Mouse (Mus musculus) stomach, embryonic 15.5 days (tissue): ENCODE data around the gene Zcchc3. TPM values are rescaled to one million over a fixed set of nuclear protein-coding genes. Genes with fewer than 3 reads are reported as not detected.
A peak's percentile ranks its signal among the peaks of the same experiment; 100 is the strongest.
"Not testable (repeated sequence)": the region's sequence is repeated elsewhere in the genome, so short reads cannot be mapped to it uniquely, and the experiment has no call there.

ENCODE experiments used
- ATAC-seq: fragments of 200-750 bp; cut with Nextera tagmentation; 2 replicates; pipeline ENCODE4 v1.8.0; 2017; ENCODE audit warnings: low read depth, moderate number of reproducible peaks, moderate TSS enrichment; ENCODE audit not compliant: insufficient read depth, low FRiP score
- H3K27ac ChIP-seq: fragments of 300-500 bp; sonication (generic); 2 replicates; pipeline ENCODE4 v1.5.1; 2015; ENCODE audit warnings: mild to moderate bottlenecking, inconsistent platforms
- H3K27me3 ChIP-seq: fragments of 300-500 bp; sonication (generic); replicated peaks from 2 replicates; pipeline ENCODE4 v1.6.1; 2015; ENCODE audit warnings: inconsistent platforms
- H3K36me3 ChIP-seq: fragments of 300-500 bp; sonication (generic); 2 replicates; pipeline ENCODE4 v1.6.1; 2015; ENCODE audit warnings: inconsistent platforms
- H3K4me1 ChIP-seq: fragments of 300-500 bp; sonication (generic); 2 replicates; pipeline ENCODE4 v1.6.1; 2015; ENCODE audit warnings: inconsistent platforms
- H3K4me2 ChIP-seq: fragments of 300-500 bp; sonication (generic); 2 replicates; pipeline ENCODE4 v1.6.1; 2015; ENCODE audit warnings: mild to moderate bottlenecking, inconsistent platforms
- H3K4me3 ChIP-seq: fragments of 300-500 bp; sonication (generic); replicated peaks from 2 replicates; pipeline ENCODE4 v1.5.1; 2015; ENCODE audit warnings: inconsistent platforms
- H3K9ac ChIP-seq: fragments of 300-500 bp; sonication (generic); 2 replicates; pipeline ENCODE4 v1.6.1; 2015; ENCODE audit warnings: inconsistent platforms
- H3K9me3 ChIP-seq: fragments of 300-500 bp; sonication (generic); 2 replicates; pipeline ENCODE4 v1.6.1; 2016; ENCODE audit warnings: inconsistent platforms
- whole genome bisulfite sequencing: fragments of 180-500 bp; shearing (Covaris S2); methylation state at CpG from one replicate; pipeline ENCODE4 v1.1.7; 2015; 5-methylcytosine and 5-hydroxymethylcytosine counted together
- polyA plus RNA-seq: library from polyadenylated mRNA; unstranded; fragments of >200 nt; fragmentation: Nextera tagmentation; extraction: Ambion mirVana; gene quantifications from 2 replicates; pipeline ENCODE4 v1.2.1, GENCODE M21; 2015

Zcchc3 gene
- polyA plus RNA-seq, 1 experiment from 2014 or later, result 40.1 TPM

DNA sequence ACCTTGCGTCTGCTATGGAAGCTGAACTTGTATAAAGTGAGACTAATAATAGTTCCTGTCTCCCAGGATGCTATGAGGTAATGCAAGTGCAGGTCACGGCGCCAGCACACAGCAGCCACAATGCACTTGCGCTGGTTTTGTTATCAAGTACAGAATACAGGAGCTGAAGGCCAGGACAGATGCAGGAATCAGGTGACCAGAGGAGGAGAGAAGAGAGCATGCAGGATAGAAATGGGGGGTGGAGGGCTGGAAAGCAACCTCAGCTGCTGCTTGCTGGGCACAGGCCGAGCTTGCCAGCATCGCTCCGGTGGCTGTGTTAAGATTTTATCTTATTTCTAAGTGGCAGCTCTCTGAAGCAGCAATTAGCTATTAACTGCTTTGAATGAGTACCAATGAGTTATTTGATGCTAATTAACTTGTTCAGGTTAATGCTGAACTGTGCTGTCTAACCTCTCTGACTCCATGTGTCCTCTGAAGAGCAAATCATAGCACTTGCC is 21.6 kb upstream of the Zcchc3 start:
- WGBS, result 68% methylated on average over 7 of the region's 7 CpGs
- H3K9ac ChIP-seq, result no peak overlapping the region
- no peak overlapping the region for H3K4me3 ChIP-seq
- H3K27ac ChIP-seq, result no peak overlapping the region
- peaks cover 7% of the 10 kb centered on the region; the same call in 1 of the 2 replicates for H3K4me1 ChIP-seq
- no peaks in the 10 kb centered on the region for H3K27me3 ChIP-seq
- no peak overlapping the region for H3K4me2 ChIP-seq
- no peaks in the 10 kb centered on the region for H3K9me3 ChIP-seq
- H3K36me3 ChIP-seq, result no peaks in the 10 kb centered on the region
- no peak for ATAC-seq

DNA sequence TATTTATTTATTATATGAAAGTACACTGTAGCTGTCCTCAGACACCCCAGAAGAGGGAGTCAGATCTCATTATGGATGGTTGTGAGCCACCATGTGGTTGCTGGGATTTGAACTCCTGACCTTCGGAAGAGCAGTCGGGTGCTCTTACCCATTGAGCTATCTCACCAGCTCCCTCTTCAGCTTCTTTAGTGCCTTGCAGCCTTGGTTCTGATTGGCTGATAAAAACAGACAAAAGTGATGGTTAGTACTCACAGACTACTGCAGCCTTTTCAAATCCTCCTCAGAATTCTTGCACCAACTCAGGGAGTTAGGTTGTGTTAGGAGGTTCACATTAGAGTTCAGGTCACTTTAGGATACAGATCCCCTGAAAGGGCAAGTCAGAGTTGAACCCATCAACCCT is 13.7 kb upstream of the Zcchc3 start:
- not testable (repeated sequence) for H3K4me3 ChIP-seq, H3K9ac ChIP-seq, H3K9me3 ChIP-seq, H3K27ac ChIP-seq, H3K36me3 ChIP-seq, H3K4me2 ChIP-seq, ATAC-seq, H3K4me1 ChIP-seq, H3K27me3 ChIP-seq
- 81% methylated on average over 2 of the region's 2 CpGs for WGBS

DNA sequence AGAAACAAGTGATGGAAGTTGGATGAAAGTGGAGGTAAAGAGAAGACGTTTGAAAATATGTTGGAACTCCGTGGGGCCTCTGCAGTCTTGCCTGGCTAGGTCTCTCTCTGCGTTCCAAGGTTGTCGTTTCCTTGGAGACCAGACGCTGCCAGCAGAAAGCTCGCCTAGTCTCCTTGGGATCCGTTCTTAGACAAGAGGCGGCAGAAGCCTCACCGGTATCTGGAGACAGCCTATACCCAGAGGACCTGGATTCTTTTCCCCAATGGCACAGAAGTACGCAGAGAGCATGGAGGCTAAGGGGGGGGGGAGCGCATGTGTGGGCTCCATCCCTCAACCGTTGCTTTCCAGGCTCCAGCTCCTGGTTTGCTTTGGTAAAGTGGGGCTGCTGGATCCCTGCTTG is 12.7 kb upstream of the Zcchc3 start:
- H3K4me3 ChIP-seq, result no peak overlapping the region
- WGBS, result 9% methylated on average over 12 of the region's 12 CpGs
- ATAC-seq, result no peak
- peak overlapping the region; percentile 38 for H3K4me2 ChIP-seq
- H3K27me3 ChIP-seq, result no peaks in the 10 kb centered on the region
- no peaks in the 10 kb centered on the region for H3K36me3 ChIP-seq
- no peaks in the 10 kb centered on the region for H3K9me3 ChIP-seq
- H3K4me1 ChIP-seq, result peaks cover 5% of the 10 kb centered on the region
- no peak overlapping the region for H3K9ac ChIP-seq
- H3K27ac ChIP-seq, result no peak overlapping the region

DNA sequence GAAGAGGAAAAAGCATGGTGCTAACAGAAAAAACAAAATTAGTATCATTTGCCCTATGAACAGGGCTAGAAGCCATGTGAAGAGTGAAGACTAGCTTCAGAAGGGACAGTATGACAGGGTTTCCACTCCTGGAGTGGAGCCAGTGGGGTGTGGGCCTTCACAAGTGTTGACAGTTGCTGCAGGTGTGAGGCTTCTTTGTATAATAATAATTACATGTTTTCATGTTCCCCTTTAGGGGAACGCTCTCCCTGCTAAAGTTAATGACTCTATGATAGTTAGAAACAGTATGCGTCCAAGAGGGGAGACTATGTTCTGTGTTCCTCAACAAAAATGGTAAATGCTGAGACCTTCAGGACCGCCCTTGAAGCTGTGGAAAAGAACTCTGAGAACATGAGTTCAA is 959 bp upstream of the Zcchc3 start:
- 95% methylated on average over 3 of the region's 3 CpGs for WGBS
- peak overlapping the region; percentile 74 for H3K4me2 ChIP-seq
- H3K4me3 ChIP-seq, result peak overlapping the region; percentile 72; the same call in 1 of the 2 replicates
- no peaks in the 10 kb centered on the region for H3K36me3 ChIP-seq
- peaks cover 12% of the 10 kb centered on the region for H3K4me1 ChIP-seq
- peak overlapping the region; percentile 96 for H3K27ac ChIP-seq
- no peak overlapping the region for H3K9ac ChIP-seq
- ATAC-seq, result no peak
- no peaks in the 10 kb centered on the region for H3K27me3 ChIP-seq
- H3K9me3 ChIP-seq, result no peaks in the 10 kb centered on the region

DNA sequence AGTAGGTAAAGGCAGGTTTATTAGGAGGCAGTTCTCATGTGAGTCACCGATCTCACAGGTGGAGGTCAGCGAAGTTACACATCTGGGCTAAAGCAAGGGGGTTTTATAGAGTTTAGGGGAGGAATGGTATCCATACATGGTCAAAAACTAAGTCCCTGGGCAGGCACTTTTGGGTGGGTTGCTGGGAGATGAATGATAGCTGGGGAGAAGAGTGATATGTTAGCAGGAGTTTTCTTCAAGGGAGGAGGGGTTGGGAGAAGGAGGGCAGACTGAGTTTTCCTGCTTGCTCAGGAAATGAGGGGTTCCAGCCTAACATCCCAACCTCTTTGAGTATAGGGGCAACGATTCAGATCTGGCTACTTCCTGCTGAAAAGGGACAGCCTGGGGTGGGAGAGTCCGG is 460 bp upstream of the Zcchc3 start, which contains the start of gene 6820408C15Rik:
TSS of gene 6820408C15Rik (plus strand) at position 301 of the 400 bp plus-strand sequence.
- no peaks in the 10 kb centered on the region for H3K27me3 ChIP-seq
- 24% methylated on average over 4 of the region's 4 CpGs for WGBS
- H3K9ac ChIP-seq, result peak within 1 kb of the TSS; percentile 83
- H3K4me1 ChIP-seq, result peaks cover 17% of the 10 kb centered on the region
- peak within 1 kb of the TSS; percentile 96 for H3K27ac ChIP-seq
- no peaks in the 10 kb centered on the region for H3K9me3 ChIP-seq
- H3K4me3 ChIP-seq, result peak within 1 kb of the TSS; percentile 72
- H3K36me3 ChIP-seq, result no peaks in the 10 kb centered on the region
- peak within 1 kb of the TSS; percentile 74 for H3K4me2 ChIP-seq
- ATAC-seq, result no peak

DNA sequence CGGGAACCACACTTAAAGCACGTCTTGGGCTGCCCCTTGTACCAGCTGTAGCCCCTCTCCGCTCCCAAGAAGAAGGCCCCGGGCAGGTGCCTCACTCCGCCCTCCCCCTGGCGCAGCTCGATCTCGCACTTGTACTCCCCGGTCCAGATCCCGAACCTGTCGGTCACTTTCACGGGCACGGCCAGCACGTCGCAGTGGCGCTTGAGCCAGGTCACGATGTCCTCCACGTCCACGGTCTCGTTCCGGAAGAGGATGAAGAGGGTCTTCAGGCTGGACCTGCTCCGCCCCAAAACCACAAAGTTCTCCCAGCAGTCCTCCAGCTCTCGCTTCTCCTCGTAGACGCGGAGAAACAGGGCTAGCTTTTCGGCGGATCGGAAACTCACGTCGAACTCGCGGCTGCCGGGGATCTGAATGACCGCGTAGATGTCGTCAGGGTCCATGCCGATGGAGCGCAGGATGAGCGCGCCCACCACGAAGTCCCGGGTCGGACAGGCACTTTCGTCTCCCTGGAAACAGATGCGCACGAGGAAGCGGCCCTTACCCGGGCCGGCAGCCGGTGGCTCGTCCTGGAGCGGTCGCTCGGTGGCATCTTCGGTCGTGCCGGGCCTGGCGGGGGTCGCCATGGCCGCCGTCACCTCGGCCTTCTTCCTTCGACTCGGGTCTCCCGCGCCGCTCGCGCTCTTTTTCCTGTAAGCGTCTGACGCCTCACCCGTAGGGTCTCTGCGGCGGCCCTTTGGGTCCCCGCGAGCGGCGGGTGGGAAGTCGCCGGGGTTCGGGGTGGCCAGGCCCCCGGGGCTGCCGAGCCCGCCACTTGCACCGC is 852 bp downstream of the Zcchc3 start:
- H3K27ac ChIP-seq, result peak overlapping the region; percentile 96
- H3K36me3 ChIP-seq, result no peaks in the 10 kb centered on the region
- H3K9ac ChIP-seq, result peak overlapping the region; percentile 83
- H3K9me3 ChIP-seq, result no peaks in the 10 kb centered on the region
- no peaks in the 10 kb centered on the region for H3K27me3 ChIP-seq
- no peak for ATAC-seq
- H3K4me1 ChIP-seq, result peaks cover 22% of the 10 kb centered on the region
- peak overlapping the region; percentile 72 for H3K4me3 ChIP-seq
- peak overlapping the region; percentile 74 for H3K4me2 ChIP-seq
- under 1% methylated on average over 85 of the region's 86 CpGs for WGBS

DNA sequence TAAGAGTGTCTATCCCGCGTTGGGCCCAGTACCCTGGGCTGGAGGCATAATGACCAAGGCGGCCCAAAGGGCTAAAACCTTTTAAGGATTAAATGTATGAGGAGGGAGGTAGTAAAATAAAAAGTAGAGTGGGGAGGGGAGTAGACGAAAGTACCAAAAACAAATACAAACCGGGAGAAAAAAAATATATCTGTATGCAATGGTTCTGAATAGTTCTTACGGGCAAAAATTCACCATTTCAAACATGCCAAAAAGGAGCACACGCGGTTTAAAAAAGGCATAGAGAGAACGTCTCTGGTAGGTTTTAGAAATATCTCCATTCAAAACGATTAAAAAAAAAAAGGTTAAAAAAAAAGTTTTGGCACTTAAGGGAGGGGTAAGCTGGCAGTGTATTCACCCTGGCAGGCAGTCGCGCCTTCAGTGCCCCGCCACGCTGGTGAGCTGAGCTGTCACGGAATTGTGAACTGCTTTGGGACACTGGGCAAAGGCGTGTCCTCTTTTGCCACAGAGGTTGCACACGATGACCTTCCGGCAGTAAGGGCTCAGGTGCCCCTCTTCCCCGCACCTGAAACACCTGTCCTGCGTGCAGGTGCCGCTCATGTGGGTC is 1.6 kb downstream of the Zcchc3 start:
- Histone ChIP-seq H3K4me2 (peak overlapping the region; percentile 74), H3K36me3 (no peaks in the 10 kb centered on the region), H3K9me3 (no peaks in the 10 kb centered on the region), H3K4me1 (peaks cover 22% of the 10 kb centered on the region), H3K27me3 (no peaks in the 10 kb centered on the region), H3K4me3 (peak overlapping the region; percentile 72), H3K9ac (peak overlapping the region; percentile 83), H3K27ac (peak overlapping the region; percentile 96)
- WGBS, result 2% methylated on average over 21 of the region's 21 CpGs
- ATAC-seq, result no peak

DNA sequence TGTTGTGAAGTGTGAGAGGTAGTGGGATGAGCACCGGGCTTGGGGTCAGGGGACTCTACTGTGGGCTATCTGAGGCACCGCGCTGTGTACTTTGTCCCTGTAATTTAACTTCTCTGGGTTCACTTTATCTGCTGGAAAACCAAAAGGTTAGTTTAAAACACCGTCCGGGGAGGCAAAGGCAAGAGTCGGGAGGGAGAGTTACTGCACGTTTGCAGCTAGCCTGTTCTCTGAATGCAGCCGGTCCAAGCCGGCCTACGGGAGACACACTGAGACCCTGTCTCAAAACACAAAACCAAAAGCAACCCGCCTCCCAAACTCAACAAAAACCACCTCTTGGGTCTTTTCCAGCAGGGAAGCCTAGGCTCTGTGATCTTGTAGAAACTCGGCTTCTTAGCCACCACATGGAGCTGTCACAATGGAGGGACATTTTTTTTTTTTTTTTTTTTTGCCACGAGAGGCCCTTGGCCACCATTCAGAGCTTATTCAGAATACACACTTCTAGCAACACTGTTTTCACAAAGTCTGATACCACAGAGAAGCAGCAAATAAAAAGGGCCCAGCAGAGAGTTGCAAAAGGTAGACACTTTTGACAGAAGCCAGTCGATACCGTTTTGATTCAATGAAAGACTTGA is 2.2 kb downstream of the Zcchc3 start:
- H3K4me2 ChIP-seq, result peak overlapping the region; percentile 74
- H3K27ac ChIP-seq, result peak overlapping the region; percentile 94
- ATAC-seq, result no peak
- H3K36me3 ChIP-seq, result no peaks in the 10 kb centered on the region
- WGBS, result 6% methylated on average over 15 of the region's 15 CpGs
- H3K9ac ChIP-seq, result peak overlapping the region; percentile 83; the same call in 1 of the 2 replicates
- no peaks in the 10 kb centered on the region for H3K9me3 ChIP-seq
- H3K4me3 ChIP-seq, result peak overlapping the region; percentile 72
- peaks cover 22% of the 10 kb centered on the region for H3K4me1 ChIP-seq
- H3K27me3 ChIP-seq, result no peaks in the 10 kb centered on the region

DNA sequence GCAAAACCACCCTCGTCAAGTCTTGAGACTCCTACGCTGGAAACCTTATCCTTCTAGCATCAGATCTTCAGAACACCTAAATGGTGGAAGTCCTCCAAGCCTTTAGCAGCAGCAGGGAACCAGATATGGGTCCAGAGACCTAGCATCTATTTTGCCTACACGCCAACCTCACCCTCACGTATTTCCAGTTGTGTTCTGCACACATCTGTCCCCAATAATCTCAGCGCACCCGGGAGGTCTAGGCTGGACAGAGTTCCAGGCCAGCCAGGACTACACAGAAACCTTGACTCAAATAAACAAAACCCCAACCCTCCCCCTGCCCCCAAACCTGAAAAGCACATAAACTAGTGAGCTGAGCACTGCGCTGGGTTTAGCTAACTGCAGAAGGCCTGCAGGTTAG is 3.4 kb downstream of the Zcchc3 start:
- Histone ChIP-seq H3K27ac (peak overlapping the region; percentile 94), H3K9ac (peak overlapping the region; percentile 22; the same call in 1 of the 2 replicates), H3K4me2 (peak overlapping the region; percentile 74), H3K9me3 (no peaks in the 10 kb centered on the region), H3K27me3 (no peaks in the 10 kb centered on the region), H3K4me3 (peak overlapping the region; percentile 72), H3K4me1 (peaks cover 25% of the 10 kb centered on the region), H3K36me3 (no peaks in the 10 kb centered on the region)
- ATAC-seq, result no peak
- 13% methylated on average over 7 of the region's 7 CpGs for WGBS

DNA sequence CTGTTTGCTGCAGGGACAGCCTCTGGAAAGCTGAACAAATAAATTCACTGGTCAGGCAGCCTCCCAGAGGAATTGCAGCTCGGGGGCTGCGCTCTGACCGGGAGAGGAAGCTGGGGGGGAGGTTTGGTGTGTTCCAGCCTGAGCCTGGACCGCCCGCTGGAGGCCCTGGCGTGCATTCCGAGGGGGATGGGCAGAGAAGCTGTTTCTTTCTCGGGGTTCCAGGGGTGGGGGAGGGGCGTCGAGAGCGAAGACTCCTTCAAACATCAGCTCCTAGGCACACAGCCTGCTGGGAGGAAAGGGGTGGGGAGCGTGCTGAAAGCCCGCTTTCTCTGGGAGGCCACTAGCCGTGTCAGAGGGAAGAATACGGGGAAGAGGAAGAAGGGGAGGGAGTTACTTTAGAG is 3.9 kb downstream of the Zcchc3 start:
- Histone ChIP-seq H3K27ac (peak overlapping the region; percentile 94), H3K27me3 (no peaks in the 10 kb centered on the region), H3K36me3 (no peaks in the 10 kb centered on the region), H3K4me1 (peaks cover 29% of the 10 kb centered on the region), H3K9me3 (no peaks in the 10 kb centered on the region), H3K4me2 (peak overlapping the region; percentile 74), H3K9ac (no peak overlapping the region), H3K4me3 (peak overlapping the region; percentile 72)
- ATAC-seq, result peak; percentile 65
- WGBS, result 1% methylated on average over 15 of the region's 15 CpGs

DNA sequence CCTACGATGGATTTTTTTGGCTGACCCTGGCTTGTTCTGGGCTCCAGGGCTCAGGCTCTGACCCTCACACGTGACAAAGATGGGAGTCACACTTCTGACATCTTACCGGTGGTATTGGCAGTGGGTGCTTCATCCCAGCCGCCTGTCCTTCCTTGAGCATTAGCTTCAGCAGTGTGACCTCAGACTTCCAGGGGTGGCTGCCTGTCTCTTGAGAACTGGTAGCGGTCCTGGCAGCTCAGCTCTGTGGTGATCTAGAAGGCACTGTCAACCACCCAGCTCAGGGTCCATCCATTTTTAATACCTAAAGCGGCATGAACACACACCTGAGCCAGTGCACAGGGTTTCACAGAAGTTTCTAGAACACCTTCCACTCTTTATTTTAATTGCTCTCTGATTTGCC is 5.0 kb downstream of the Zcchc3 start:
- Histone ChIP-seq H3K9ac (no peak overlapping the region), H3K4me1 (peaks cover 27% of the 10 kb centered on the region), H3K27ac (peak overlapping the region; percentile 94; the same call in 1 of the 2 replicates), H3K9me3 (no peaks in the 10 kb centered on the region), H3K27me3 (no peaks in the 10 kb centered on the region), H3K36me3 (no peaks in the 10 kb centered on the region), H3K4me2 (no peak overlapping the region), H3K4me3 (no peak overlapping the region)
- WGBS, result 66% methylated on average over 6 of the region's 6 CpGs
- no peak for ATAC-seq

DNA sequence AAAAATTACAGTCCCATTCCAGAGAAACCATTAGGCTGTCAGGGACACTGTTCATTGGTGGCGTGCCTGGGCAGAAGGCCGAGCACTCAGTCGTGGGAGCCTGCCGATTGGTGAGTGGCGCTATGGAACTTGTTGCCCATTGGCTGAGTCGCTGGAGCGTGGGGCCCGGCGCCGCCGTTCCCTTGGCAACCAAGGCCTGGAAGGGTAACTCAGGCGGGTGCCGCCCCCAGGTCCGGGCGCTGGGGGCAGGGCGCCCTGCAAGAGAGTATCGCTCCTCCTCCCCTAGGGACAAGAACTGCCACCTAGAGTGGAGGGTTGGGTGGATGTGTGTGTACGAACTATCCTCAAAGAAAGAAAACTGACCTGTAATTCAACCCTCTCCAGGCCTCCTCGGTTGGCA is 8.7 kb downstream of the Zcchc3 start:
- Histone ChIP-seq H3K27me3 (no peaks in the 10 kb centered on the region), H3K9ac (no peak overlapping the region), H3K4me3 (peak overlapping the region; percentile 33), H3K9me3 (no peaks in the 10 kb centered on the region), H3K27ac (peak overlapping the region; percentile 77), H3K4me1 (peaks cover 23% of the 10 kb centered on the region), H3K36me3 (no peaks in the 10 kb centered on the region), H3K4me2 (peak overlapping the region; percentile 57)
- peak; percentile 95 for ATAC-seq
- WGBS, result under 1% methylated on average over 19 of the region's 19 CpGs
